Mouse (Mus musculus) midbrain, embryonic 14.5 days (tissue): ENCODE data around the gene Serp1. TPM values are rescaled to one million over a fixed set of nuclear protein-coding genes. Genes with fewer than 3 reads are reported as not detected.

Experiments used
- ATAC-seq: fragments of 200-750 bp; cut with Nextera tagmentation; 2 replicates; pipeline ENCODE4 v1.8.0; 2017; ENCODE audit warnings: moderate number of reproducible peaks, moderate library complexity; ENCODE audit not compliant: low FRiP score, low TSS enrichment
- DNase-seq: peaks from one replicate; pipeline ENCODE4 v3.0.0-alpha.2; 2015
- H3K27ac ChIP-seq: fragments of 300-500 bp; sonication (generic); replicated peaks from 2 replicates; pipeline ENCODE4 v1.5.1; 2014; ENCODE audit warnings: mild to moderate bottlenecking, low read depth, low read length, moderate library complexity
- H3K27me3 ChIP-seq: fragments of 300-500 bp; sonication (generic); 2 replicates; pipeline ENCODE4 v1.6.1; 2014; ENCODE audit warnings: low read length, control low read depth, mixed read lengths; ENCODE audit not compliant: control insufficient read depth, insufficient read depth
- H3K36me3 ChIP-seq: fragments of 300-500 bp; sonication (generic); 2 replicates; pipeline ENCODE4 v1.6.1; 2014; ENCODE audit warnings: low read length, control low read depth; ENCODE audit not compliant: control insufficient read depth, insufficient read depth
- H3K4me1 ChIP-seq: fragments of 300-500 bp; sonication (generic); 2 replicates; pipeline ENCODE4 v1.6.1; 2014; ENCODE audit warnings: mild to moderate bottlenecking, antibody characterized with exemption, low read length, control low read depth; ENCODE audit not compliant: control insufficient read depth, insufficient read depth
- H3K4me2 ChIP-seq: fragments of 300-500 bp; sonication (generic); 2 replicates; pipeline ENCODE4 v1.6.1; 2014; ENCODE audit warnings: mild to moderate bottlenecking, low read length, moderate library complexity
- H3K4me3 ChIP-seq: fragments of 300-500 bp; sonication (generic); replicated peaks from 2 replicates; pipeline ENCODE4 v1.5.1; 2014; ENCODE audit warnings: low read depth, low read length
- H3K9ac ChIP-seq: fragments of 300-500 bp; sonication (generic); replicated peaks from 2 replicates; pipeline ENCODE4 v1.6.1; 2014; ENCODE audit warnings: mild to moderate bottlenecking, low read length, moderate library complexity
- H3K9me3 ChIP-seq: fragments of 300-500 bp; sonication (generic); 2 replicates; pipeline ENCODE4 v1.6.1; 2016; ENCODE audit warnings: low read length, control low read depth, mixed read lengths; ENCODE audit not compliant: control insufficient read depth
- WGBS: fragments of 180-500 bp; shearing (Covaris S2); extraction: QIAGEN DNeasy Blood & Tissue Kit; methylation state at CpG from one replicate; pipeline ENCODE4 v1.1.7; 2014; 5-methylcytosine and 5-hydroxymethylcytosine counted together
- polyA plus RNA-seq: library from polyadenylated mRNA; unstranded; fragments of >200 nt; fragmentation: Nextera tagmentation; extraction: Ambion mirVana; gene quantifications from 2 replicates; pipeline ENCODE4 v1.2.1, GENCODE M21; 2014

Serp1 gene
- polyA plus RNA-seq, 1 experiment from 2014 or later, result 69.1 TPM

- Histone ChIP-seq H3K27ac (peak overlapping the region; percentile 87), H3K9me3 (no peaks in the 10 kb centered on the region), H3K4me1 (peaks cover 16% of the 10 kb centered on the region), H3K4me3 (peak overlapping the region; percentile 92), H3K27me3 (no peaks in the 10 kb centered on the region), H3K36me3 (peaks cover 29% of the 10 kb centered on the region), H3K9ac (peak overlapping the region; percentile 92), H3K4me2 (peak overlapping the region; percentile 85)
- DNase-seq (no peak), ATAC-seq (no peak; the same call in 1 of the 2 replicates)
- 0% methylated on average over 40 of the region's 40 CpGs for WGBS
Measured at GRCm38 (mm10) chr3:58525166-58525565, 526 bp downstream of the Serp1 start.

- DNase-seq (no peak), ATAC-seq (no peak)
- Histone ChIP-seq H3K27ac (no peak overlapping the region), H3K4me2 (peak overlapping the region; percentile 85), H3K27me3 (no peaks in the 10 kb centered on the region), H3K4me1 (peaks cover 16% of the 10 kb centered on the region), H3K4me3 (peak overlapping the region; percentile 92), H3K9ac (peak overlapping the region; percentile 92; the same call in 1 of the 2 replicates), H3K9me3 (no peaks in the 10 kb centered on the region), H3K36me3 (peaks cover 29% of the 10 kb centered on the region)
- 79% methylated on average over 4 of the region's 4 CpGs for WGBS
Measured at GRCm38 (mm10) chr3:58524246-58524645, 1.4 kb downstream of the Serp1 start.

- Histone ChIP-seq H3K27me3 (no peaks in the 10 kb centered on the region), H3K9me3 (no peaks in the 10 kb centered on the region), H3K4me2 (no peak overlapping the region), H3K4me1 (peaks cover 16% of the 10 kb centered on the region), H3K27ac (no peak overlapping the region), H3K4me3 (no peak overlapping the region), H3K9ac (no peak overlapping the region), H3K36me3 (peaks cover 29% of the 10 kb centered on the region)
- ATAC-seq (no peak), DNase-seq (no peak)
- WGBS, result 96% methylated on average over 3 of the region's 3 CpGs
Measured at GRCm38 (mm10) chr3:58523386-58523785, 2.3 kb downstream of the Serp1 start.

GRCm38 (mm10) chr3:58521361-58521760, 4.3 kb downstream of the Serp1 start:
- Histone ChIP-seq H3K27me3 (no peaks in the 10 kb centered on the region), H3K4me3 (no peak overlapping the region), H3K4me1 (peaks cover 11% of the 10 kb centered on the region), H3K9me3 (no peaks in the 10 kb centered on the region), H3K4me2 (no peak overlapping the region), H3K9ac (no peak overlapping the region), H3K27ac (no peak overlapping the region), H3K36me3 (peaks cover 29% of the 10 kb centered on the region)
- DNase-seq (no peak), ATAC-seq (no peak)
- 94% methylated on average over 2 of the region's 2 CpGs for WGBS

GRCm38 (mm10) chr3:58520286-58520685, 5.4 kb downstream of the Serp1 start:
- H3K36me3 ChIP-seq, result peaks cover 29% of the 10 kb centered on the region
- no peak for ATAC-seq
- H3K27me3 ChIP-seq, result no peaks in the 10 kb centered on the region
- no peaks in the 10 kb centered on the region for H3K9me3 ChIP-seq
- H3K4me2 ChIP-seq, result no peak overlapping the region
- 90% methylated on average over 6 of the region's 6 CpGs for WGBS
- no peak for DNase-seq
- H3K4me3 ChIP-seq, result no peak overlapping the region
- H3K4me1 ChIP-seq, result peaks cover 11% of the 10 kb centered on the region
- H3K9ac ChIP-seq, result no peak overlapping the region
- no peak overlapping the region for H3K27ac ChIP-seq

- Histone ChIP-seq H3K4me2 (no peak overlapping the region), H3K4me3 (no peak overlapping the region), H3K27ac (no peak overlapping the region), H3K27me3 (no peaks in the 10 kb centered on the region), H3K9me3 (no peaks in the 10 kb centered on the region), H3K36me3 (peaks cover 29% of the 10 kb centered on the region), H3K4me1 (peaks cover 8% of the 10 kb centered on the region), H3K9ac (no peak overlapping the region)
- 83% methylated on average over 3 of the region's 3 CpGs for WGBS
- ATAC-seq (no peak), DNase-seq (no peak)
Measured at GRCm38 (mm10) chr3:58519536-58519935, 6.2 kb downstream of the Serp1 start.

- 96% methylated on average over 2 of the region's 2 CpGs for WGBS
- no peak for DNase-seq
Measured at GRCm38 (mm10) chr3:58518962-58519361, 6.7 kb downstream of the Serp1 start.

GRCm38 (mm10) chr3:58517800-58518199, 7.9 kb downstream of the Serp1 start:
- WGBS, result 83% methylated on average over 5 of the region's 5 CpGs
- ATAC-seq, result no peak
- H3K27ac ChIP-seq, result no peak overlapping the region

More at GRCm38 (mm10) chr3:58518962-58519361, 6.7 kb downstream of the Serp1 start:
- H3K36me3 ChIP-seq, result peaks cover 29% of the 10 kb centered on the region
- no peak overlapping the region for H3K4me3 ChIP-seq
- H3K4me2 ChIP-seq, result no peak overlapping the region
- peaks cover 2% of the 10 kb centered on the region; the same call in 1 of the 2 replicates for H3K4me1 ChIP-seq
- no peaks in the 10 kb centered on the region for H3K27me3 ChIP-seq
- no peak for ATAC-seq
- no peak overlapping the region for H3K9ac ChIP-seq
- H3K27ac ChIP-seq, result no peak overlapping the region
- H3K9me3 ChIP-seq, result no peaks in the 10 kb centered on the region

GRCm38 (mm10) chr3:58517258-58517657, 8.4 kb downstream of the Serp1 start:
- DNase-seq (no peak), ATAC-seq (no peak)
- Histone ChIP-seq H3K4me1 (no peaks in the 10 kb centered on the region), H3K4me3 (no peak overlapping the region), H3K27me3 (no peaks in the 10 kb centered on the region), H3K27ac (no peak overlapping the region), H3K9me3 (no peaks in the 10 kb centered on the region), H3K4me2 (no peak overlapping the region), H3K36me3 (peaks cover 13% of the 10 kb centered on the region), H3K9ac (no peak overlapping the region)
- 81% methylated on average over 5 of the region's 5 CpGs for WGBS

More at GRCm38 (mm10) chr3:58517800-58518199, 7.9 kb downstream of the Serp1 start:
- H3K4me2 ChIP-seq, result no peak overlapping the region
- peaks cover 19% of the 10 kb centered on the region for H3K36me3 ChIP-seq
- no peak overlapping the region for H3K9ac ChIP-seq
- DNase-seq, result no peak
- H3K27me3 ChIP-seq, result no peaks in the 10 kb centered on the region
- H3K9me3 ChIP-seq, result no peaks in the 10 kb centered on the region
- no peak overlapping the region for H3K4me3 ChIP-seq
- no peaks in the 10 kb centered on the region for H3K4me1 ChIP-seq
